11 mouse cellular contexts compared by ENCODE assay signal in genomic region chr15:77163336-77163735, GRCm38 (mm10).
A peak's percentile ranks its signal among the peaks of the same experiment; 100 is the strongest.
DNase-seq lines count a peak whose midpoint lies in the region; ATAC-seq and TF ChIP-seq lines count a peak whose summit lies in the region.
"Had no signal": no experiment of that assay in that cellular context is flagged by ENCODE, and none has a peak within 500 bp of the region (broad histone marks: within the 10 kb centered on the region; RNA-seq: fewer than 3 reads in every experiment).

No protein-coding gene starts in this region.

- H3K4me2 ChIP-seq in kidney, embryonic 14.5 days (replicated peaks; ENCODE audit: low read depth, low read length) = no peak overlapping the region
- no peak overlapping the region for H3K4me2 ChIP-seq in limb, embryonic 11.5 days (ENCODE audit: low read depth, severe bottlenecking)
- H3K4me2 ChIP-seq: hindbrain, embryonic 15.5 days; liver, embryonic 15.5 days had no signal

- DNase-seq in kidney, adult 8-10 months = no peak
- peak; percentile 55 for DNase-seq in MEL (ENCODE audit: low read depth, low spot score)
- peak; percentile 27 for DNase-seq in embryonic facial prominence, embryonic 10.5 days (ENCODE audit: low spot score)
- peak; percentile 49 for DNase-seq in limb, embryonic 11.5 days (ENCODE audit: low spot score)
- DNase-seq in frontal cortex, postnatal 36 days (ENCODE audit: low spot score in 2 of 2) = no peak
- DNase-seq in thymus, postnatal 0 days (ENCODE audit: low spot score) = no peak
- no peak for DNase-seq in c-Kit-positive CD71-positive TER-119-positive erythroid progenitor cells, embryonic 14.5 days (ENCODE audit: low spot score)
- DNase-seq: adrenal gland, postnatal 14 days had no signal

- H3K27ac ChIP-seq in kidney, embryonic 14.5 days (ENCODE audit: low read depth, low read length) = peak overlapping the region; percentile 31; the same call in 1 of the 2 replicates
- no peak overlapping the region for H3K27ac ChIP-seq in MEL (ENCODE audit: control insufficient read depth, low read depth, low read length)
- H3K27ac ChIP-seq in embryonic facial prominence, embryonic 10.5 days (replicated peaks) = 0 out of 2 replicates have a peak overlapping the region, but pooled peaks have one; percentile 35
- H3K27ac ChIP-seq in limb, embryonic 11.5 days (replicated peaks; ENCODE audit: low read depth, low read length) = no peak overlapping the region
- H3K27ac ChIP-seq: hindbrain, embryonic 15.5 days; liver, embryonic 15.5 days had no signal

- no peak for TF ChIP-seq POLR2A in MEL (IDR thresholded peaks at IDR 0.05; ENCODE audit: control insufficient read depth in 1 of 2, insufficient read depth in 1 of 2, low read depth in 1 of 2, low read length in 2 of 2, poor library complexity in 1 of 2)

- no peaks in the 10 kb centered on the region for H3K9me3 ChIP-seq in kidney, embryonic 14.5 days (ENCODE audit: control insufficient read depth, low read length)
- no peaks in the 10 kb centered on the region for H3K9me3 ChIP-seq in MEL (replicated peaks; ENCODE audit: insufficient read depth, low read length)
- H3K9me3 ChIP-seq in embryonic facial prominence, embryonic 10.5 days = no peaks in the 10 kb centered on the region
- no peaks in the 10 kb centered on the region for H3K9me3 ChIP-seq in limb, embryonic 11.5 days (ENCODE audit: control insufficient read depth, low read length)
- H3K9me3 ChIP-seq: hindbrain, embryonic 15.5 days; liver, embryonic 15.5 days had no signal

- TF ChIP-seq RAD21 in MEL (IDR thresholded peaks at IDR 0.05; ENCODE audit: low read depth, low read length) = no peak

- H3K36me3 ChIP-seq in kidney, embryonic 14.5 days (ENCODE audit: control insufficient read depth, insufficient read depth, low read length) = no peaks in the 10 kb centered on the region
- no peaks in the 10 kb centered on the region; a peak in 1 of 4 replicates for H3K36me3 ChIP-seq in MEL (ENCODE audit: control insufficient read depth in 1 of 2, insufficient read depth in 2 of 2, low read length in 2 of 2)
- H3K36me3 ChIP-seq in embryonic facial prominence, embryonic 10.5 days (replicated peaks) = no peaks in the 10 kb centered on the region
- H3K36me3 ChIP-seq in limb, embryonic 11.5 days (ENCODE audit: control insufficient read depth, insufficient read depth, low read length) = no peaks in the 10 kb centered on the region
- H3K36me3 ChIP-seq: hindbrain, embryonic 15.5 days; liver, embryonic 15.5 days had no signal

- TF ChIP-seq CTCF in MEL (IDR thresholded peaks at IDR 0.05 in 2 of 3, conservative IDR thresholded peaks at IDR 0.05 in 1 of 3; ENCODE audit: control insufficient read depth in 1 of 3, insufficient read depth in 1 of 3, low read depth in 2 of 3, low read length in 3 of 3, poor library complexity in 1 of 3, severe bottlenecking in 1 of 3) = no peak

- H3K4me1 ChIP-seq in kidney, embryonic 14.5 days (ENCODE audit: control insufficient read depth, insufficient read depth, low read length) = peaks cover 21% of the 10 kb centered on the region
- H3K4me1 ChIP-seq in MEL (ENCODE audit: control insufficient read depth in 1 of 2, insufficient read depth in 2 of 2, low read length in 2 of 2) = peaks cover 3 to 4% of the 10 kb centered on the region in 2 experiments; a peak in 3 of 4 replicates
- peaks cover 46% of the 10 kb centered on the region for H3K4me1 ChIP-seq in embryonic facial prominence, embryonic 10.5 days
- H3K4me1 ChIP-seq in limb, embryonic 11.5 days (ENCODE audit: control insufficient read depth, insufficient read depth, low read length) = peaks cover 20% of the 10 kb centered on the region

- no peak for TF ChIP-seq EP300 in MEL (IDR thresholded peaks at IDR 0.05; ENCODE audit: low read depth in 1 of 2, low read length in 2 of 2)

- H3K9ac ChIP-seq in kidney, embryonic 14.5 days (ENCODE audit: low read depth, low read length) = no peak overlapping the region
- H3K9ac ChIP-seq in MEL (ENCODE audit: control insufficient read depth, low read depth, low read length, poor library complexity, severe bottlenecking) = no peak overlapping the region
- no peak overlapping the region for H3K9ac ChIP-seq in limb, embryonic 11.5 days (ENCODE audit: low read length)
- H3K9ac ChIP-seq: hindbrain, embryonic 15.5 days; liver, embryonic 15.5 days had no signal

- H3K79me2 ChIP-seq in MEL (ENCODE audit: control insufficient read depth, insufficient read depth, low read length, poor library complexity) = no peaks in the 10 kb centered on the region

- 37% methylated on average over 6 of the region's 6 CpGs for WGBS in kidney, embryonic 14.5 days
- 41% methylated on average over 6 of the region's 6 CpGs for WGBS in embryonic facial prominence, embryonic 10.5 days
- 36% methylated on average over 6 of the region's 6 CpGs for WGBS in limb, embryonic 11.5 days

- no peak for ATAC-seq in kidney, embryonic 14.5 days (ENCODE audit: low FRiP score, low TSS enrichment)
- peak; percentile 68 for ATAC-seq in limb, embryonic 11.5 days (ENCODE audit: insufficient number of reproducible peaks, low FRiP score, low TSS enrichment, low read depth)

- no peak overlapping the region for H3K4me3 ChIP-seq in kidney, embryonic 14.5 days (ENCODE audit: low read length)
- no peak overlapping the region for H3K4me3 ChIP-seq in MEL (ENCODE audit: control insufficient read depth in 1 of 2, insufficient read depth in 1 of 2, low read depth in 2 of 2, low read length in 2 of 2)
- no peak overlapping the region for H3K4me3 ChIP-seq in embryonic facial prominence, embryonic 10.5 days
- H3K4me3 ChIP-seq in limb, embryonic 11.5 days (ENCODE audit: low read depth, low read length) = no peak overlapping the region
- H3K4me3 ChIP-seq: hindbrain, embryonic 15.5 days; liver, embryonic 15.5 days had no signal

- H3K27me3 ChIP-seq in kidney, embryonic 14.5 days (ENCODE audit: control insufficient read depth, insufficient read depth, low read length) = no peaks in the 10 kb centered on the region
- no peaks in the 10 kb centered on the region; a peak in 1 of 4 replicates for H3K27me3 ChIP-seq in MEL (ENCODE audit: control insufficient read depth in 1 of 2, insufficient read depth in 2 of 2, low read length in 2 of 2)
- no peaks in the 10 kb centered on the region for H3K27me3 ChIP-seq in embryonic facial prominence, embryonic 10.5 days (replicated peaks; ENCODE audit: low read depth, poor library complexity, severe bottlenecking)
- no peaks in the 10 kb centered on the region for H3K27me3 ChIP-seq in limb, embryonic 11.5 days (ENCODE audit: control insufficient read depth, insufficient read depth, low read length)
- H3K27me3 ChIP-seq: hindbrain, embryonic 15.5 days; liver, embryonic 15.5 days had no signal

TF ChIP-seq in MEL, 35 proteins besides CTCF, POLR2A, EP300 and RAD21:
- TF ChIP-seq MAZ (IDR thresholded peaks at IDR 0.05; ENCODE audit: low read depth, low read length) (no peak), GATA1 (IDR thresholded peaks at IDR 0.05; ENCODE audit: low read depth, low read length) (no peak), RCOR1 (IDR thresholded peaks at IDR 0.05; ENCODE audit: low read depth, low read length) (no peak), MYC (IDR thresholded peaks at IDR 0.05; ENCODE audit: low read depth, low read length) (no peak)

Comparison
In these comparisons a context has a peak if more than half of its experiments do, and no peak if none do; other contexts are left out.
1. H3K27ac ChIP-seq: peak in kidney, embryonic 14.5 days (single experiment) and embryonic facial prominence, embryonic 10.5 days (single experiment); none in MEL (single experiment) and limb, embryonic 11.5 days (single experiment).
2. DNase-seq: peak in MEL (single experiment), embryonic facial prominence, embryonic 10.5 days (single experiment) and limb, embryonic 11.5 days (single experiment); none in kidney, adult 8-10 months (0 of 2), frontal cortex, postnatal 36 days (0 of 2), thymus, postnatal 0 days (single experiment) and c-Kit-positive CD71-positive TER-119-positive erythroid progenitor cells, embryonic 14.5 days (single experiment).